Comparison of ENCODE assay signal across 23 mouse cellular contexts in genomic region chr13:99228821-99229570, GRCm38 (mm10). TPM values are rescaled to one million over a fixed set of nuclear protein-coding genes. Genes with fewer than 3 reads are reported as not detected.
DNase-seq lines count a peak whose midpoint lies in the region; ATAC-seq and TF ChIP-seq lines count a peak whose summit lies in the region.
"Had no signal": no experiment of that assay in that cellular context is flagged by ENCODE, and none has a peak within 500 bp of the region (broad histone marks: within the 10 kb centered on the region; RNA-seq: fewer than 3 reads in every experiment).

No protein-coding gene starts in this region.

- H3K27me3 ChIP-seq in forebrain, embryonic 10.5 days (ENCODE audit: poor library complexity, severe bottlenecking), result no peaks in the 10 kb centered on the region
- H3K27me3 ChIP-seq in forebrain, embryonic 14.5 days (replicated peaks; ENCODE audit: control insufficient read depth, insufficient read depth, low read length), result no peaks in the 10 kb centered on the region
- H3K27me3 ChIP-seq in heart, embryonic 14.5 days (ENCODE audit: control insufficient read depth, insufficient read depth, low read length), result no peaks in the 10 kb centered on the region
- H3K27me3 ChIP-seq in kidney, embryonic 15.5 days, result no peaks in the 10 kb centered on the region
- H3K27me3 ChIP-seq in E14TG2a.4 (ENCODE audit: insufficient read depth, low read length), result peaks cover 41% of the 10 kb centered on the region
- H3K27me3 ChIP-seq: limb, embryonic 12.5 days; liver, embryonic 12.5 days; Patski had no signal

- H3K27ac ChIP-seq in forebrain, embryonic 10.5 days, result peak overlapping the region; percentile 5; the same call in 1 of the 2 replicates
- H3K27ac ChIP-seq in forebrain, embryonic 14.5 days (ENCODE audit: low read depth, low read length), result no peak overlapping the region
- no peak overlapping the region for H3K27ac ChIP-seq in heart, embryonic 14.5 days (replicated peaks in 1 of 2; ENCODE audit: control insufficient read depth in 1 of 2, insufficient read depth in 1 of 2, low read depth in 2 of 2, low read length in 2 of 2)
- peak overlapping the region; percentile 69 for H3K27ac ChIP-seq in kidney, embryonic 15.5 days
- H3K27ac ChIP-seq: limb, embryonic 12.5 days; liver, embryonic 12.5 days had no signal

- no peak overlapping the region for H3K4me3 ChIP-seq in forebrain, embryonic 10.5 days
- no peak overlapping the region for H3K4me3 ChIP-seq in forebrain, embryonic 14.5 days (ENCODE audit: low read depth, low read length)
- no peak overlapping the region for H3K4me3 ChIP-seq in heart, embryonic 14.5 days (ENCODE audit: control insufficient read depth in 1 of 2, insufficient read depth in 1 of 2, low read depth in 1 of 2, low read length in 2 of 2)
- H3K4me3 ChIP-seq in kidney, embryonic 15.5 days (replicated peaks), result no peak overlapping the region
- peak overlapping the region; percentile 56 for H3K4me3 ChIP-seq in E14TG2a.4 (replicated peaks; ENCODE audit: low read length)
- H3K4me3 ChIP-seq: limb, embryonic 12.5 days; liver, embryonic 12.5 days; myocyte had no signal

- peaks cover 19% of the 10 kb centered on the region for H3K4me1 ChIP-seq in forebrain, embryonic 10.5 days
- H3K4me1 ChIP-seq in forebrain, embryonic 14.5 days (ENCODE audit: control insufficient read depth, insufficient read depth, low read length), result no peaks in the 10 kb centered on the region
- peaks cover 17 to 35% of the 10 kb centered on the region in 2 experiments for H3K4me1 ChIP-seq in heart, embryonic 14.5 days (ENCODE audit: control insufficient read depth in 2 of 2, insufficient read depth in 2 of 2, low read length in 2 of 2)
- H3K4me1 ChIP-seq in kidney, embryonic 15.5 days, result peaks cover 28% of the 10 kb centered on the region
- peaks cover 14% of the 10 kb centered on the region for H3K4me1 ChIP-seq in E14TG2a.4 (replicated peaks; ENCODE audit: low read depth, low read length)

- H3K9ac ChIP-seq in forebrain, embryonic 14.5 days (ENCODE audit: low read length), result no peak overlapping the region
- H3K9ac ChIP-seq in heart, embryonic 14.5 days (ENCODE audit: low read length), result no peak overlapping the region
- no peak overlapping the region for H3K9ac ChIP-seq in kidney, embryonic 15.5 days
- H3K9ac ChIP-seq: forebrain, postnatal 0 days; limb, embryonic 12.5 days; liver, embryonic 12.5 days had no signal

- intact Hi-C loops in heart, postnatal 36 days (cut with DNase I), result no loop called here

- H3K9me3 ChIP-seq in forebrain, embryonic 10.5 days, result no peaks in the 10 kb centered on the region
- H3K9me3 ChIP-seq in forebrain, embryonic 14.5 days (replicated peaks; ENCODE audit: control insufficient read depth, low read length), result no peaks in the 10 kb centered on the region
- no peaks in the 10 kb centered on the region for H3K9me3 ChIP-seq in heart, embryonic 14.5 days (ENCODE audit: control insufficient read depth, low read length)
- no peaks in the 10 kb centered on the region for H3K9me3 ChIP-seq in kidney, embryonic 15.5 days (replicated peaks)
- no peaks in the 10 kb centered on the region for H3K9me3 ChIP-seq in E14TG2a.4 (ENCODE audit: low read length)
- H3K9me3 ChIP-seq: limb, embryonic 12.5 days; liver, embryonic 12.5 days had no signal

- H3K4me2 ChIP-seq in forebrain, embryonic 14.5 days (ENCODE audit: low read length), result no peak overlapping the region
- H3K4me2 ChIP-seq in heart, embryonic 14.5 days (ENCODE audit: low read length), result no peak overlapping the region
- H3K4me2 ChIP-seq in kidney, embryonic 15.5 days, result no peak overlapping the region
- H3K4me2 ChIP-seq: limb, embryonic 12.5 days; liver, embryonic 12.5 days had no signal

- DNase-seq in forebrain, embryonic 10.5 days (ENCODE audit: extremely low spot score, low spot score), result no peak
- no peak for DNase-seq in forebrain, embryonic 14.5 days (ENCODE audit: low spot score)
- no peak for DNase-seq in heart, postnatal 36 days
- no peak for DNase-seq in kidney, postnatal 25 days
- no peak for DNase-seq in left cerebral cortex, adult 9 months (ENCODE audit: low spot score in 2 of 2)
- DNase-seq: adrenal gland, postnatal 14 days; cerebellum, adult 11 months; cerebellum, postnatal 10 days; embryo, embryonic 11 days; forebrain, postnatal 0 days; kidney, adult 11 months; lung, adult 2 months; lung, postnatal 4 days; thymus, postnatal 14 days had no signal

- 96% methylated on average over 35 of the region's 35 CpGs for whole genome bisulfite sequencing in forebrain, embryonic 10.5 days
- 95% methylated on average over 35 of the region's 35 CpGs for WGBS in forebrain, embryonic 14.5 days
- WGBS in heart, embryonic 14.5 days, result 90% methylated on average over 35 of the region's 35 CpGs
- 94% methylated on average over 35 of the region's 35 CpGs for WGBS in kidney, embryonic 15.5 days

- no peaks in the 10 kb centered on the region for H3K36me3 ChIP-seq in forebrain, embryonic 10.5 days (replicated peaks)
- H3K36me3 ChIP-seq in forebrain, embryonic 14.5 days (ENCODE audit: control insufficient read depth, insufficient read depth, low read length), result no peaks in the 10 kb centered on the region
- no peaks in the 10 kb centered on the region for H3K36me3 ChIP-seq in heart, embryonic 14.5 days (ENCODE audit: control insufficient read depth, insufficient read depth, low read length)
- H3K36me3 ChIP-seq in kidney, embryonic 15.5 days, result no peaks in the 10 kb centered on the region
- H3K36me3 ChIP-seq in E14TG2a.4 (ENCODE audit: insufficient read depth, low read length), result no peaks in the 10 kb centered on the region
- H3K36me3 ChIP-seq: limb, embryonic 12.5 days; liver, embryonic 12.5 days had no signal

- TF ChIP-seq CTCF in E14TG2a.4 (conservative IDR thresholded peaks at IDR 0.05; ENCODE audit: low read length), result no peak

- no peak for ATAC-seq in forebrain, embryonic 14.5 days
- ATAC-seq in heart, embryonic 14.5 days (ENCODE audit: insufficient number of reproducible peaks, insufficient read depth, low FRiP score, low read depth), result 0 out of 2 replicates have a peak, but pooled peaks have one; percentile 6
- no peak for ATAC-seq in kidney, embryonic 15.5 days (replicated peaks; ENCODE audit: low FRiP score)
- ATAC-seq: activated CD4-positive, CD25-positive, alpha-beta regulatory T cell, adult 4 months; forebrain, postnatal 0 days; hindbrain, embryonic 16.5 days; liver, embryonic 12.5 days; Patski had no signal

RNA-seq across cellular contexts. Expression of gene Zfp366, which starts 44.4 kb away (rescaled TPM):
- polyA plus RNA-seq in forebrain, embryonic 10.5 days (2016; fragmentation: Nextera tagmentation; extraction: Ambion mirVana), result 0.36 and 0.47 TPM in 2 replicates
- polyA plus RNA-seq in forebrain, embryonic 14.5 days (2014; fragmentation: Nextera tagmentation; extraction: Ambion mirVana), result 0.43 and 0.78 TPM in 2 replicates
- 0.95 and 1.0 TPM in 2 replicates for polyA plus RNA-seq in heart, embryonic 14.5 days (2014; fragmentation: Nextera tagmentation; extraction: Ambion mirVana)
- 10 to 100 TPM in 1 of 2 experiments, 1 to 10 TPM in 1; 7.5 to 12.1 TPM for total RNA-seq in heart, postnatal 36 days (2021)
- 0.99 and 1.1 TPM in 2 replicates for polyA plus RNA-seq in kidney, embryonic 15.5 days (2015; fragmentation: Nextera tagmentation; extraction: Ambion mirVana)
- polyA plus RNA-seq: activated CD4-positive, CD25-positive, alpha-beta regulatory T cell, adult 4 months had no signal

Comparison
In these comparisons a context has a peak if more than half of its experiments do, and no peak if none do; other contexts are left out.
1. H3K27ac ChIP-seq: peak in forebrain, embryonic 10.5 days (single experiment) and kidney, embryonic 15.5 days (single experiment); none in forebrain, embryonic 14.5 days (single experiment) and heart, embryonic 14.5 days (0 of 2).